Mouse (Mus musculus) E14TG2a.4 (cell line): ENCODE results near the gene Celf5.

Source experiments
- H3K27me3 ChIP-seq: 2 replicates; pipeline ENCODE4 v1.6.1; 2014; ENCODE audit warnings: low read length, control low read depth; ENCODE audit not compliant: insufficient read depth
- H3K36me3 ChIP-seq: 2 replicates; pipeline ENCODE4 v1.6.1; 2014; ENCODE audit warnings: low read length, control low read depth; ENCODE audit not compliant: insufficient read depth
- H3K4me1 ChIP-seq: replicated peaks from 2 replicates; pipeline ENCODE4 v1.6.1; 2014; ENCODE audit warnings: low read depth, low read length, control low read depth
- H3K4me3 ChIP-seq: replicated peaks from 2 replicates; pipeline ENCODE4 v1.5.1; 2014; ENCODE audit warnings: mild to moderate bottlenecking, low read length
- H3K9me3 ChIP-seq: 2 replicates; pipeline ENCODE4 v1.6.1; 2014; ENCODE audit warnings: low read length, control low read depth
- CTCF ChIP-seq: conservative IDR thresholded peaks from 2 replicates; pipeline ENCODE4 v1.5.1; 2014; ENCODE audit warnings: low read length
- NANOG ChIP-seq: IDR thresholded peaks from 2 replicates; pipeline ENCODE4 v1.6.1; 2014; ENCODE audit warnings: borderline replicate concordance, low read length, mixed read lengths
- POU5F1 ChIP-seq: IDR thresholded peaks from 2 replicates; pipeline ENCODE4 v1.6.1; 2014; ENCODE audit warnings: low read length, borderline replicate concordance

Celf5 gene

GRCm38 (mm10) chr10:81482533-81482889 lies at the start of gene Celf5:
Celf5 (minus strand) TSS chr10:81482709.
- H3K27me3 ChIP-seq, result peaks cover 20% of the 10 kb centered on the region
- peaks cover 19% of the 10 kb centered on the region for H3K36me3 ChIP-seq
- TF ChIP-seq NANOG (no peak), CTCF (no peak), POU5F1 (no peak)
- H3K4me3 ChIP-seq, result peak within 1 kb of the TSS; percentile 84
- no peaks in the 10 kb centered on the region for H3K9me3 ChIP-seq
- peaks cover 72% of the 10 kb centered on the region for H3K4me1 ChIP-seq

GRCm38 (mm10) chr10:81526779-81527178 lies 44.3 kb upstream of the Celf5 start:
- peaks cover 31% of the 10 kb centered on the region for H3K36me3 ChIP-seq
- no peaks in the 10 kb centered on the region for H3K9me3 ChIP-seq
- H3K4me1 ChIP-seq, result peaks cover 38% of the 10 kb centered on the region
- peaks cover 23% of the 10 kb centered on the region for H3K27me3 ChIP-seq
- H3K4me3 ChIP-seq, result no peak overlapping the region
- TF ChIP-seq POU5F1 (no peak), CTCF (peak; percentile 99)

- Histone ChIP-seq H3K4me3 (no peak overlapping the region; the same call in 1 of the 2 replicates), H3K4me1 (peaks cover 31% of the 10 kb centered on the region), H3K36me3 (peaks cover 15% of the 10 kb centered on the region), H3K9me3 (no peaks in the 10 kb centered on the region), H3K27me3 (peaks cover 26% of the 10 kb centered on the region)
- no peak for TF ChIP-seq POU5F1
- no peak for TF ChIP-seq NANOG
- no peak for TF ChIP-seq CTCF
These were observed 42.6 kb upstream of the Celf5 start for GRCm38 (mm10) chr10:81525017-81525694.

GRCm38 (mm10) chr10:81524051-81524605 lies 41.6 kb upstream of the Celf5 start, which contains the start of gene Gna15:
Gna15 (minus strand) TSS chr10:81524225.
- TF ChIP-seq CTCF, result no peak
- H3K27me3 ChIP-seq, result peaks cover 33% of the 10 kb centered on the region

GRCm38 (mm10) chr10:81523570-81523969 lies 41.1 kb upstream of the Celf5 start:
- Histone ChIP-seq H3K4me3 (peak overlapping the region; percentile 69), H3K27me3 (peaks cover 33% of the 10 kb centered on the region), H3K9me3 (no peaks in the 10 kb centered on the region), H3K36me3 (no peaks in the 10 kb centered on the region), H3K4me1 (peaks cover 27% of the 10 kb centered on the region)
- TF ChIP-seq POU5F1 (no peak), NANOG (no peak), CTCF (no peak)

More at GRCm38 (mm10) chr10:81524051-81524605, 41.6 kb upstream of the Celf5 start, which contains the start of gene Gna15:
- Histone ChIP-seq H3K36me3 (peaks cover 5% of the 10 kb centered on the region; the same call in 1 of the 2 replicates), H3K9me3 (no peaks in the 10 kb centered on the region), H3K4me1 (peaks cover 27% of the 10 kb centered on the region), H3K4me3 (peak within 1 kb of the TSS; percentile 69)

GRCm38 (mm10) chr10:81523142-81523541 lies 40.6 kb upstream of the Celf5 start:
- Histone ChIP-seq H3K27me3 (peaks cover 33% of the 10 kb centered on the region), H3K9me3 (no peaks in the 10 kb centered on the region), H3K36me3 (no peaks in the 10 kb centered on the region), H3K4me3 (peak overlapping the region; percentile 69), H3K4me1 (peaks cover 29% of the 10 kb centered on the region)
- TF ChIP-seq CTCF (no peak), POU5F1 (no peak), NANOG (no peak)

GRCm38 (mm10) chr10:81519978-81520365 lies 37.5 kb upstream of the Celf5 start:
- peaks cover 33% of the 10 kb centered on the region for H3K27me3 ChIP-seq
- no peaks in the 10 kb centered on the region for H3K36me3 ChIP-seq
- H3K9me3 ChIP-seq, result no peaks in the 10 kb centered on the region
- H3K4me3 ChIP-seq, result no peak overlapping the region
- TF ChIP-seq CTCF, result no peak
- H3K4me1 ChIP-seq, result peaks cover 37% of the 10 kb centered on the region

- TF ChIP-seq POU5F1 (no peak), CTCF (no peak), NANOG (no peak)
- H3K4me3 ChIP-seq, result no peak overlapping the region
- H3K36me3 ChIP-seq, result no peaks in the 10 kb centered on the region
- peaks cover 31% of the 10 kb centered on the region for H3K4me1 ChIP-seq
- peaks cover 28% of the 10 kb centered on the region for H3K27me3 ChIP-seq
- H3K9me3 ChIP-seq, result no peaks in the 10 kb centered on the region
These were observed 36.9 kb upstream of the Celf5 start for GRCm38 (mm10) chr10:81519227-81519977.
